Mouse (Mus musculus): ENCODE results near the gene Ppp2r1b.

The Ppp2r1b gene

GRCm38 (mm10) chr9:50920933-50921895, 76.1 kb downstream of the Ppp2r1b start:
- DNase-seq (ENCODE audit: low spot score) = no peak

- DNase-seq (ENCODE audit: low spot score) = no peak
These were observed 77.5 kb downstream of the Ppp2r1b start for GRCm38 (mm10) chr9:50922363-50923153.

GRCm38 (mm10) chr9:50924454-50924853, 79.4 kb downstream of the Ppp2r1b start:
- DNase-seq (ENCODE audit: low spot score) = no peak

- DNase-seq (ENCODE audit: low spot score) = no peak
These were observed 80.7 kb downstream of the Ppp2r1b start for GRCm38 (mm10) chr9:50925801-50926200.

GRCm38 (mm10) chr9:50929986-50930385, 84.9 kb downstream of the Ppp2r1b start:
- no peak for DNase-seq (ENCODE audit: low spot score)

GRCm38 (mm10) chr9:50941804-50942401, 96.8 kb downstream of the Ppp2r1b start:
- no peak for DNase-seq (ENCODE audit: low spot score)

GRCm38 (mm10) chr9:50942711-50943110, 97.6 kb downstream of the Ppp2r1b start:
- DNase-seq (ENCODE audit: low spot score) = no peak

Measured in ovary, postnatal 36 days (tissue).